Mouse (Mus musculus) embryo, embryonic 11.5 days (tissue): ENCODE results near the gene Srbd1.

Experiments
- DNase-seq: peaks from one replicate; pipeline ENCODE4 v3.0.0-alpha.2; 2012; ENCODE audit warnings: low read depth, low spot score

Gene Srbd1

GRCm38 (mm10) chr17:86145079-86145951, at the start of gene Srbd1:
TSS of gene Srbd1 (minus strand) at chr17:86145175.
- DNase-seq = peak; percentile 90

GRCm38 (mm10) chr17:86193979-86194378, 49.0 kb upstream of the Srbd1 start:
- no peak for DNase-seq

GRCm38 (mm10) chr17:86187777-86188176, 42.8 kb upstream of the Srbd1 start:
- DNase-seq = no peak

- no peak for DNase-seq
Measured at GRCm38 (mm10) chr17:86185584-86185983, 40.6 kb upstream of the Srbd1 start.

- no peak for DNase-seq
Measured at GRCm38 (mm10) chr17:86184552-86185209, 39.7 kb upstream of the Srbd1 start.

GRCm38 (mm10) chr17:86183788-86184187, 38.8 kb upstream of the Srbd1 start:
- DNase-seq = no peak

GRCm38 (mm10) chr17:86176722-86177121, 31.7 kb upstream of the Srbd1 start:
- DNase-seq = no peak

GRCm38 (mm10) chr17:86175516-86175915, 30.5 kb upstream of the Srbd1 start:
- no peak for DNase-seq

- DNase-seq = no peak
Measured at GRCm38 (mm10) chr17:86170164-86170958, 25.4 kb upstream of the Srbd1 start.

- DNase-seq = no peak
Measured at GRCm38 (mm10) chr17:86169092-86169491, 24.1 kb upstream of the Srbd1 start.

- DNase-seq = no peak
Measured at GRCm38 (mm10) chr17:86168231-86168981, 23.4 kb upstream of the Srbd1 start.

GRCm38 (mm10) chr17:86167320-86168230, 22.6 kb upstream of the Srbd1 start, which contains the start of gene Prkce:
TSS of gene Prkce (plus strand) at chr17:86167785.
- DNase-seq = peak; percentile 81

GRCm38 (mm10) chr17:86166567-86167319, 21.8 kb upstream of the Srbd1 start:
- DNase-seq = no peak

GRCm38 (mm10) chr17:86166051-86166566, 21.1 kb upstream of the Srbd1 start:
- no peak for DNase-seq

GRCm38 (mm10) chr17:86164416-86164815, 19.4 kb upstream of the Srbd1 start:
- DNase-seq = no peak

- DNase-seq = no peak
Measured at GRCm38 (mm10) chr17:86162672-86163071, 17.7 kb upstream of the Srbd1 start.

- DNase-seq = no peak
Measured at GRCm38 (mm10) chr17:86156999-86157398, 12.0 kb upstream of the Srbd1 start.

GRCm38 (mm10) chr17:86150867-86151348, 5.9 kb upstream of the Srbd1 start:
- peak; percentile 62 for DNase-seq

- no peak for DNase-seq
Measured at GRCm38 (mm10) chr17:86149726-86150125, 4.8 kb upstream of the Srbd1 start.
